Mouse (Mus musculus) heart, embryonic 12.5 days (tissue): Measurements from ENCODE around the gene Btbd9. TPM values are rescaled to one million over a fixed set of nuclear protein-coding genes. Genes with fewer than 3 reads are reported as not detected.

Source experiments
- ATAC-seq: fragments of 200-750 bp; cut with Nextera tagmentation; 2 replicates; pipeline ENCODE4 v1.8.0; 2017; ENCODE audit warnings: moderate TSS enrichment, moderate library complexity; ENCODE audit not compliant: insufficient number of reproducible peaks, low FRiP score
- H3K27ac ChIP-seq: fragments of 300-500 bp; sonication (generic); 2 replicates; pipeline ENCODE4 v1.5.1; 2016; ENCODE audit warnings: mild to moderate bottlenecking, moderate library complexity; ENCODE audit not compliant: poor library complexity, severe bottlenecking
- H3K27me3 ChIP-seq: fragments of 300-500 bp; sonication (generic); replicated peaks from 2 replicates; pipeline ENCODE4 v1.6.1; 2016; ENCODE audit warnings: mild to moderate bottlenecking, moderate library complexity
- H3K36me3 ChIP-seq: fragments of 300-500 bp; sonication (generic); 2 replicates; pipeline ENCODE4 v1.6.1; 2016; ENCODE audit warnings: mild to moderate bottlenecking, moderate library complexity
- H3K4me1 ChIP-seq: fragments of 300-500 bp; sonication (generic); replicated peaks from 2 replicates; pipeline ENCODE4 v1.6.1; 2016; ENCODE audit warnings: mild to moderate bottlenecking
- H3K4me2 ChIP-seq: fragments of 300-500 bp; sonication (generic); 2 replicates; pipeline ENCODE4 v1.6.1; 2016; ENCODE audit warnings: mild to moderate bottlenecking, moderate library complexity
- H3K4me3 ChIP-seq: fragments of 300-500 bp; sonication (generic); 2 replicates; pipeline ENCODE4 v1.5.1; 2016; ENCODE audit warnings: mild to moderate bottlenecking
- H3K9ac ChIP-seq: fragments of 300-500 bp; sonication (generic); 2 replicates; pipeline ENCODE4 v1.6.1; 2016; ENCODE audit warnings: mild to moderate bottlenecking, moderate library complexity
- H3K9me3 ChIP-seq: fragments of 300-500 bp; sonication (generic); replicated peaks from 2 replicates; pipeline ENCODE4 v1.6.1; 2016; ENCODE audit warnings: mild to moderate bottlenecking, moderate library complexity
- WGBS: fragments of 180-500 bp; shearing (Covaris S2); methylation state at CpG from one replicate; pipeline ENCODE4 v1.1.7; 2016; 5-methylcytosine and 5-hydroxymethylcytosine counted together
- polyA plus RNA-seq: library from polyadenylated mRNA; unstranded; fragments of >200 nt; fragmentation: Nextera tagmentation; extraction: Ambion mirVana; gene quantifications from 2 replicates; pipeline ENCODE4 v1.2.1, GENCODE M21; 2016

Btbd9 gene
- polyA plus RNA-seq, 1 experiment from 2014 or later = 42.0 TPM

- H3K4me2 ChIP-seq = no peak overlapping the region
- H3K36me3 ChIP-seq = no peaks in the 10 kb centered on the region
- H3K27ac ChIP-seq = no peak overlapping the region
- no peak overlapping the region for H3K4me3 ChIP-seq
- H3K4me1 ChIP-seq = no peaks in the 10 kb centered on the region
- ATAC-seq = no peak
- no peaks in the 10 kb centered on the region for H3K27me3 ChIP-seq
- no peak overlapping the region for H3K9ac ChIP-seq
- no peaks in the 10 kb centered on the region for H3K9me3 ChIP-seq
Observed at GRCm38 (mm10) chr17:30389686-30390085, 186.6 kb downstream of the Btbd9 start.

GRCm38 (mm10) chr17:30388817-30389216 lies 187.5 kb downstream of the Btbd9 start:
- Histone ChIP-seq H3K4me3 (no peak overlapping the region), H3K4me1 (no peaks in the 10 kb centered on the region), H3K27ac (no peak overlapping the region), H3K9ac (no peak overlapping the region), H3K27me3 (no peaks in the 10 kb centered on the region), H3K9me3 (no peaks in the 10 kb centered on the region), H3K4me2 (no peak overlapping the region), H3K36me3 (no peaks in the 10 kb centered on the region)
- no peak for ATAC-seq
- WGBS = 80% methylated on average over 4 of the region's 4 CpGs

DNA sequence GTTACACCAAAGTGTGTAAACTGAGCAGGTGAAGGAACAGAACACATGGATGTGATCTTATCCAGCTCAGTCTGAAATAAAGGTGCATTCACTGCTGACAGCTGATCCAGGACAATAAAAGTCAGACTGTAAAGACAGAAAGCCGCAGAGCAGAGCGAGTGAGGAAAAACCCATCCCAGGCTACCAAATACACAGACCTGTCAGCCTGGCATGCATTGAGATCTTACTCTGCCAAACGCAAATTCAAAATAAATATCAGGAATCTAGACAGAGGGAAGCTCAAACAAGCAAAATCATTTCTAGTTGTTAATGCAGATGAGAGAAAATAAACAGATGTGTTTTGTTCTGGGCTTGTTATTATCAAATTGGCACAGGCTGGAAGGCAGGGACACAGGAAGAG lies 187.9 kb downstream of the Btbd9 start:
- no peak overlapping the region for H3K4me2 ChIP-seq
- H3K27me3 ChIP-seq = no peaks in the 10 kb centered on the region
- no peak overlapping the region for H3K9ac ChIP-seq
- WGBS = 87% methylated on average over 3 of the region's 3 CpGs
- H3K36me3 ChIP-seq = no peaks in the 10 kb centered on the region
- ATAC-seq = no peak
- H3K4me1 ChIP-seq = no peaks in the 10 kb centered on the region
- H3K9me3 ChIP-seq = no peaks in the 10 kb centered on the region
- no peak overlapping the region for H3K27ac ChIP-seq
- H3K4me3 ChIP-seq = no peak overlapping the region

- no peaks in the 10 kb centered on the region for H3K36me3 ChIP-seq
- no peak for ATAC-seq
- H3K27ac ChIP-seq = no peak overlapping the region
- H3K4me2 ChIP-seq = no peak overlapping the region
- 89% methylated on average over 9 of the region's 9 CpGs for WGBS
- H3K27me3 ChIP-seq = no peaks in the 10 kb centered on the region
- H3K9ac ChIP-seq = no peak overlapping the region
- no peaks in the 10 kb centered on the region for H3K4me1 ChIP-seq
- no peak overlapping the region for H3K4me3 ChIP-seq
- H3K9me3 ChIP-seq = no peaks in the 10 kb centered on the region
Observed at GRCm38 (mm10) chr17:30386241-30386640, 190.0 kb downstream of the Btbd9 start.

- ATAC-seq = no peak
- no peak overlapping the region for H3K9ac ChIP-seq
- no peaks in the 10 kb centered on the region for H3K27me3 ChIP-seq
- no peaks in the 10 kb centered on the region for H3K36me3 ChIP-seq
- H3K4me1 ChIP-seq = no peaks in the 10 kb centered on the region
- H3K4me2 ChIP-seq = no peak overlapping the region
- H3K4me3 ChIP-seq = no peak overlapping the region
- no peaks in the 10 kb centered on the region for H3K9me3 ChIP-seq
- no peak overlapping the region for H3K27ac ChIP-seq
- 85% methylated on average over 6 of the region's 6 CpGs for WGBS
Observed at GRCm38 (mm10) chr17:30383649-30384048, 192.6 kb downstream of the Btbd9 start.

- Histone ChIP-seq H3K4me2 (no peak overlapping the region), H3K9ac (no peak overlapping the region), H3K36me3 (0 out of 2 replicates have a peak, but pooled peaks cover 3% of the 10 kb centered on the region), H3K27ac (no peak overlapping the region), H3K4me1 (0 out of 2 replicates have a peak, but pooled peaks cover 4% of the 10 kb centered on the region), H3K9me3 (no peaks in the 10 kb centered on the region), H3K4me3 (no peak overlapping the region), H3K27me3 (no peaks in the 10 kb centered on the region)
- no peak for ATAC-seq
- 58% methylated on average over 5 of the region's 5 CpGs for WGBS
Observed at GRCm38 (mm10) chr17:30378221-30379010, 197.9 kb downstream of the Btbd9 start.

DNA sequence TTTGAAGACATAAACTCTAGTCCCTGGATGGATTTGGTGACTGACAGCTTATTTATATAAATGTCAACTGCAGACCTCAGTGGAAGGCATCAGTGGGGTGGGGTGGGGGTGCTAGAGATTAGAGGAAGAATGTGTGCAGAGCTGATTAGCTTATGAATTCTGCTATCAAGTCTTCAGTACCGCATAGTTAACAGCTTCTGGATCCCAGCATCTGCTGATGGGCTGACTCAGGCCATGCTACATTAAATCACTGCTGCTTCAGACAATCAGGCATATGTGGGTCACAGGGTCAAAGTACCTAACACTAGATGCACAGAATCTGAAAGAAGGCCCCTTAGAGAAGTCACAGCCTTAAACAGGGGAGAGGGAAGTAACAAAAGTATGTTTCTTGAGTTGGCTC lies 198.5 kb downstream of the Btbd9 start:
- 10% methylated on average over 1 of the region's 1 CpGs for WGBS
- no peak overlapping the region for H3K4me2 ChIP-seq
- no peak overlapping the region for H3K9ac ChIP-seq
- ATAC-seq = no peak
- H3K9me3 ChIP-seq = no peaks in the 10 kb centered on the region
- H3K27ac ChIP-seq = no peak overlapping the region
- H3K36me3 ChIP-seq = 0 out of 2 replicates have a peak, but pooled peaks cover 3% of the 10 kb centered on the region
- no peaks in the 10 kb centered on the region for H3K27me3 ChIP-seq
- H3K4me1 ChIP-seq = 0 out of 2 replicates have a peak, but pooled peaks cover 4% of the 10 kb centered on the region
- no peak overlapping the region for H3K4me3 ChIP-seq

DNA sequence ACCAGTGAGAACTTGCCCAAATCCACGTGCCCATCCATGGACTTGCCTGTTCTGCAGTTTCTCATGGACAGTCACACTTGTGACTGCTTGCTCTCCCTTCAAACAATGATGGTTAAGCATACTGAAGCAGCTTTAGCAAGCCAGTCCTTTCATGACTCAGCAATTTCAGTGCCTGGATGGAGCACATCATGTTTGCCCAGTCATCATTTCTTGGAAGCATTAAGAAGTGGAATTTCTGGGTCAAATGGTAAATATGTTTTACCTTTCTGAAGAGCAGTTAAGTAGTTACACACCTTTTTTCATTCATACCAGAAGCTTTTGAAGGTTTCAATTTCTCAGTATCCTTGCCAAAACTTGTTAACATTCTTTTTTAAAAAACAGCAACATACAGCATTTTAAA lies 201.2 kb downstream of the Btbd9 start:
- H3K36me3 ChIP-seq = 0 out of 2 replicates have a peak, but pooled peaks cover 3% of the 10 kb centered on the region
- no peak overlapping the region for H3K9ac ChIP-seq
- ATAC-seq = no peak
- WGBS = 85% methylated on average over 1 of the region's 1 CpGs
- H3K27ac ChIP-seq = no peak overlapping the region
- H3K4me1 ChIP-seq = 0 out of 2 replicates have a peak, but pooled peaks cover 4% of the 10 kb centered on the region
- H3K9me3 ChIP-seq = no peaks in the 10 kb centered on the region
- no peak overlapping the region for H3K4me2 ChIP-seq
- H3K27me3 ChIP-seq = no peaks in the 10 kb centered on the region
- no peak overlapping the region for H3K4me3 ChIP-seq

- no peak overlapping the region for H3K4me2 ChIP-seq
- no peaks in the 10 kb centered on the region for H3K27me3 ChIP-seq
- H3K9ac ChIP-seq = no peak overlapping the region
- H3K27ac ChIP-seq = no peak overlapping the region
- 39% methylated on average over 2 of the region's 2 CpGs for WGBS
- ATAC-seq = no peak
- no peak overlapping the region for H3K4me3 ChIP-seq
- H3K4me1 ChIP-seq = peaks cover 8% of the 10 kb centered on the region
- no peaks in the 10 kb centered on the region for H3K36me3 ChIP-seq
- H3K9me3 ChIP-seq = no peaks in the 10 kb centered on the region
Observed at GRCm38 (mm10) chr17:30368559-30368958, 207.7 kb downstream of the Btbd9 start.

GRCm38 (mm10) chr17:30364701-30365100 lies 211.6 kb downstream of the Btbd9 start:
- 65% methylated on average over 1 of the region's 1 CpGs for WGBS
- ATAC-seq = no peak

DNA sequence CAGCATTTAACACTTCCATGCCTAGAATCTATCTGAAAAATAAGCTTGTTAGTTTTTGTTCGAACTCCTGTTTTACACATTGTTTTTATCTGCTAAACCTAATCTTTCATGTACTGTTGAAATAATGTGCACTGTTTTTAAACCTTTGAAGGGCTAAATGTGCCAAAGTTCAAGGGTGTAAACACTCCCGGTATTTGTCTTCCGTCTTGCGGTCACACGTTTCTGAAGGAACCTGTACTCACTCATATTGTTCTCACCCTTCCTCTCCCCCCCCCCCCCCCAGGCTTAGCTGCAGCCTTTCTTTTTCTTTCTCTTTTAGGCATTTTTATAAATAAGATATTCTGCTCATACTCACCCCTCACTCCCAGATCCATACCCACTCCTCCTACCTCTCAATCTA lies 212.9 kb downstream of the Btbd9 start:
- no peak overlapping the region for H3K27ac ChIP-seq
- H3K4me3 ChIP-seq = no peak overlapping the region
- ATAC-seq = no peak
- H3K27me3 ChIP-seq = no peaks in the 10 kb centered on the region
- H3K9ac ChIP-seq = no peak overlapping the region
- H3K9me3 ChIP-seq = no peaks in the 10 kb centered on the region
- 54% methylated on average over 5 of the region's 5 CpGs for WGBS
- no peak overlapping the region for H3K4me2 ChIP-seq
- H3K4me1 ChIP-seq = peaks cover 13% of the 10 kb centered on the region
- no peaks in the 10 kb centered on the region for H3K36me3 ChIP-seq

More at GRCm38 (mm10) chr17:30364701-30365100, 211.6 kb downstream of the Btbd9 start:
- Histone ChIP-seq H3K9ac (no peak overlapping the region), H3K9me3 (no peaks in the 10 kb centered on the region), H3K27me3 (no peaks in the 10 kb centered on the region), H3K4me2 (no peak overlapping the region), H3K36me3 (no peaks in the 10 kb centered on the region), H3K27ac (no peak overlapping the region), H3K4me1 (peaks cover 11% of the 10 kb centered on the region), H3K4me3 (no peak overlapping the region)

DNA sequence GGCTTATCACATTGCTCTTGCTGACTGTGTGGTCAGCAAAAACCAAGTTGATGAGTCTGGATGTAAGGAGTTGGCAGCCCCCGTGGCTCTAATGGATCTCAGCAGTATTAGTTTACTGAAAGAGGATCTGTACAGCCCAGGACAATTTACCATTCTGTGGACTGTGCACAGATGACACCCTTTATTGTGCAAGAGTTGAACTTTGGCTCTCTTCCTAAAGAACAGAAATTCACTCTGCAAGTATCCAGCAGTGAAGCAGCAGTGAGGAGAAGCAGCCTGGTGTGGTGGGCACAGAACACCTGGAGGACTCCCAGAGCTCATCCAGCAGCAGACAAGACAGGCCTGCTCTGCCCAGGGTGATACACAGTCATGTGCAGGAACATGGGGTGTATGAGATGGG lies 215.6 kb downstream of the Btbd9 start:
- Histone ChIP-seq H3K9me3 (no peaks in the 10 kb centered on the region), H3K9ac (no peak overlapping the region), H3K4me3 (no peak overlapping the region), H3K4me1 (peaks cover 12% of the 10 kb centered on the region), H3K4me2 (no peak overlapping the region), H3K27ac (no peak overlapping the region), H3K36me3 (no peaks in the 10 kb centered on the region), H3K27me3 (no peaks in the 10 kb centered on the region)
- no peak for ATAC-seq
- 30% methylated on average over 1 of the region's 1 CpGs for WGBS
